Mouse (Mus musculus) thymus, postnatal 0 days (tissue): Measurements from ENCODE around the gene Speg. TPM values are rescaled to one million over a fixed set of nuclear protein-coding genes. Genes with fewer than 3 reads are reported as not detected.

Experiments
- DNase-seq: peaks from one replicate; pipeline ENCODE4 v3.0.0-alpha.2; 2015; ENCODE audit warnings: low spot score
- polyA plus RNA-seq: library from polyadenylated mRNA; unstranded; fragments of >200 nt; fragmentation: Nextera tagmentation; extraction: Ambion mirVana; gene quantifications from 2 replicates; pipeline ENCODE4 v1.2.1, GENCODE M21; 2015

The Speg gene
- polyA plus RNA-seq, 1 experiment from 2014 or later = 1.6 TPM

DNA sequence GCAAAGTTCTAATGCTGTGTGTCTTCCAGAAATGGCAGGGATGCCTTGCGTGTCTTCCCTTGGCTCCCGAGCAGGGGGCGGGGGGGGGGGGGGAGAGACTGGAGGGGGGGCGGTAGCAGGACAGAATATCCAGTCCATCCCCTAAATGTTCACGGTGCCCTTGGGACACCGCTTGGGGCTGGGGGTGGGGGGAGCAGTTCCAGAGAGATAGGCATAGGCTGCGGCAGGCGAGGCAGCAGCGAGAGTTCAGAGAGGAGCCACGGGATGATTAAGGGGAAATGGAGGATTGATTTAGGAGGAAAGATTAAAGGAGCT is 82.6 kb downstream of the Speg start:
- DNase-seq = no peak

DNA sequence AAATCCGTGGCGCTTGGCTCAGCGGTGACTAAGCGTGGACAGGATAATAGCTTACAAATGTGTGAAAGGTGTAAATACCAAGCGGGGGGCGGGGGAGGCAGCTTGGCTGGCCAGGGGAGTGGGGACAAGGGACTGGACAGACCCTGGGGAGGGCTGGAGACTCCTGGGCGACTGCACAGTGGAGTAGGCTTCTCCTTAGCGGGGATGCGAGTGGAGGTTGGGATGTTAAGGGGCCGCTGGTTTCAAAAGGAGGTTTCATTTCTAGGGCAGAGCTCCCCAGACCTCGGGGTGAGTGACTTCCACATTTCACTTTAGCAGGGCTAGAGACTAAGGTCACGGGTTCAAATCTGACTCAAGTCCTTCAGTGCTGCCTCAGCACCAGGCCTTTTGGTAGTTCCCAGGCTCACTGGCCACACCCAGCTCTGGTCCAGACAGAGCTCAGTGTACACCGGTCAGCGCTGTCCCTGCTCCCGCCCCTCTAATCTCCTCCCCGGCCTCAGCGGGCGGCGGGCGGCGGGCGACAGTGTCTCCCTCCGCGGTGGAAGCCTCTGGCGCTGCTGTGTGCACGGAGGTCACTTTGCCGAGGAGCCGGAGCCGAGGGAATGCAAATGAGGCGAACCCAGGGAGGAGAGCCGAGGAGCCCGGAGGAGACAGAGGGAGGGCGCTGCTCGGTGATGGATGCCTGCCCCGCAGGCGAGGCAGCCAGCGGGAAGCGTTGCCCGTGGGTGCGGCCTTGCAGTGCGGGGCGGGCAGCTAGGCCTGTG is 83.1 kb downstream of the Speg start:
- DNase-seq = no peak

DNA sequence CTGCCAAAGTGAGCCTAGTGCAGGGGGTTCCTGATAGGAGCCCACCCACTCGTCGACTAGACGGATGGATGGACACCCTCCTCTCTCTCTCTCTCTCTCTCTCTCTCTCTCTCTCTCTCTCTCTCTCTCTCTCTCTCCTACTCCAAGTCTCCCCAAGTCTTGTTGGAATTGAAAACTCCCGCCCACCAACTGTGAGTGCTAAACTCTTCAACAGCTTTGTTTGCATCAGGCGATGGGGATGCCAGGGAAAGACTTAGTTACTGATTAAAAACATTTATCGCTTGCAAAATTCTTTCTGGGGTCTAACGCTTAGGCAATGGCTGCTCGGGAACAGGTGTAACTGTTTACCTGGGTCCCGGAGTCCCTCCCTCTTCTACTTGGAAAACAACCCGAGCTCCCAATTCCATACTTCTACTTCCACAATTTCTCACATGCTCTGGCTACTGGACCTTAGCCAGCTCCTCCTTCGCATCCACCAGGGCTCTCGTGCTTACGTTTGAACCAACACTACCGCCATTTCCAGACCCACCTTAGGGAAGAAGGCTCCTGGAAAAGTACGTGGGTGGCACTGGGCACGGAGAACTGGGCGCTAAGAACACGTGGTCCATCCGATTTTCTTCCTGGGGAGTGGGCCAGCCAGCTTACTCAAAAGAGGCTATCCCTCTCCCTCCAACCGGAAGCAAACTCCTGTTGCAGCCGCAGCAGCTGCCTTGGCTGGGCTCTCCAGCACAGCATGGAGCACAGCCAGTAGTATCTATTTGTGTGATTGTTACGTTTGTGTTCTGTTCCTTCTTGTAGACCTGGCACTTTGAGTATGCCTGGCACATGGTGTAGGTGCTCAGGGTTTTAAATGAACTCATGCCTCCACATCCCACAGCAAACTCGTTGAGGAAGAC is 83.9 kb downstream of the Speg start:
- DNase-seq = no peak

DNA sequence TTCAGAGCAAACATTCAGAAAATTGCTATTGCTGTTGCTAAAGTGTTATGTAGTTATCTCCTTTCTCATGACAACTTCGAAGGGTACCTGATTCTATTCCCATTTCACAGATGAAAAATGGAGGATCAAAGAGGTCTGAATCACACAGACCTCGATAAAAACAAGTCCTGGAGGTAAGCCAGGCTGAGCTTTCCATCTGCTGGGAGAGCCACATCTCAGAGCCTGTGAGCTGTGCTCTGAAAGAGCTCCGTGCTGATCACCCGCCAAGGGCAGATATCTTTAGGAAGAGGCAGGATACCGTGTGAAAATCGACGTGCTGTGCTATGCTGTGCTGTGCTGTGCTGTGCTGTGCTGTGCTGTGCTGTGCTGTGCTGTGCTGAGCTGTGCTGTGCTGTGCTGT is 85.2 kb downstream of the Speg start:
- DNase-seq = no peak

DNA sequence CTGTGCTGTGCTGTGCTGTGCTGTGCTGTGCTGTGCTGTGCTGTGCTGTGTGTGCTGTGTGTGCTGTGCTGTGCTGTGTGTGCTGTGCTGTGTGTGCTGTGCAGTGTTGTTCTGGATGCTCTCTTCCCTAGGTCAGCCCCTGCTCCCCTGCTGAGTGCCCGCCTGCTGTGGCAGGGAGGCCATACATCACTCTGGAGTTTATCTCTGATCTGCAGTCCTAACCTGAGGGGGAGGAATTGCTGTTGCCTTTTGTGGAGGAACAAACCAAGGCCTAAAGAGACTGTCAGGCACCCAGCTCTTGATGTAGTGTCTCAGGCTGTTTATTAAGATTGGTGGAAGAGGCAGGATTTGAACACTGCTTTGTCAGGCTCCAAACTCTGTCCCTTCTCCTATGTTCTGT is 87.5 kb downstream of the Speg start:
- DNase-seq = no peak

DNA sequence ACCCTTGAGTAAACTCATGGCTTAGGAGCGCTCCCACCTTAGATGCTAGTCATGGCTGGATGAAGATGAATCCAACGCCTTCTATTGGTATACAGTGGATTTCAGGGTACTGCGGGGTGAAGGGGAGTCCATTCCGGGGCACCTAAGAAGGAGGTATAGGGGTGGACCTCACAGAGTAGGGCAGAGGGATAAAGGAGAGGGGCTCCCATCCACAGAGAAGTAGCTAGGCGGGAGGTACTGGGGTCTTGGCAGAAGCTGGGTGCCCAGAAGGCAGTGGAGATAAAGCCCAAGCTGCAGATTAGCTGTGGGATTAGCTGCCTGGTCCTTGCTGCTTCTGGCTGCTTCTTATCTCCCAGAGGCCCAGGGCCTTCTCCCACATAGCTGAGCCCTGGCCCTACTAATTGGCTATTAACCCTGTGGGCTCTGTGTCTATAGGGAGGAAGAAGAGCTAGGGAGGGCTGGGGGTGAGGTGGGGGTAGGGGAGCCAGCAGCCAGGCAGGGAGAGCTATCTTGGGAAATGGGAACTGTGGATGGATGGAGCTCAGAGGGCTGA is 88.6 kb downstream of the Speg start:
- DNase-seq = no peak

DNA sequence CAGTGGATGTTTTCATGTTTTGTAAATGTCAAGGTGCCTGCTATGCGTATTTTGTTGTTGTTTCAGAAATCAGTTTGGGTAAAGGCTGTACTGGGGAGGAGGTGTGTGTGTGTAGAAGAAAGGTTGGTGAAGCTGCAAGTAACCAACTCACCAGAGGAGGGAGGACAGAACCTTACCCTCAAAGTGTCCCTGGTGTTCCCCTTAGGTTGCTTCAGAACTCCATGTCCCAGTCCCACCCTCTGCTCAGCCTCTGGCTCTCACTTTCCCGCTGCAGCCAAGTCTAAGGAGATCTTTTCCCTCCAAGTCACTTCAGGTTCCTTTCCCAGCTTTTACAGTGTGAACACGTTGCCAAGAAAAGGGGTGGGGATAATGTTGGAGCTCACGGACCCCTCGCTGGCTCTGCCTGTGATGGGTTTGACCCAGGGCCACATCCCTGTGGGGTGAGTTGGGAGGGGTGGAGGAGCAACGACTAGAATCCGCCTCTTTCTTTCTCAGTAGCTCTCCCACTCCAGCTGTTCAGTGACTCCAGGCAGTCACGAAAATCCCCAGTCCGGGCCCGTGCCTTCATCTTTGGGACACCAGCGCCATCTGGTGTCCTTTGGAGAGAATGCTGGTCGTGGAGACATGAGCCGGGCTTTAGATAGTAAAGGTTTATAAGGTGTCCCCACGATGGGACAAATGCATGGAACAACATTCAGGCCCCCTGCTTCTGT is 92.3 kb downstream of the Speg start:
- peak; percentile 73 for DNase-seq

DNA sequence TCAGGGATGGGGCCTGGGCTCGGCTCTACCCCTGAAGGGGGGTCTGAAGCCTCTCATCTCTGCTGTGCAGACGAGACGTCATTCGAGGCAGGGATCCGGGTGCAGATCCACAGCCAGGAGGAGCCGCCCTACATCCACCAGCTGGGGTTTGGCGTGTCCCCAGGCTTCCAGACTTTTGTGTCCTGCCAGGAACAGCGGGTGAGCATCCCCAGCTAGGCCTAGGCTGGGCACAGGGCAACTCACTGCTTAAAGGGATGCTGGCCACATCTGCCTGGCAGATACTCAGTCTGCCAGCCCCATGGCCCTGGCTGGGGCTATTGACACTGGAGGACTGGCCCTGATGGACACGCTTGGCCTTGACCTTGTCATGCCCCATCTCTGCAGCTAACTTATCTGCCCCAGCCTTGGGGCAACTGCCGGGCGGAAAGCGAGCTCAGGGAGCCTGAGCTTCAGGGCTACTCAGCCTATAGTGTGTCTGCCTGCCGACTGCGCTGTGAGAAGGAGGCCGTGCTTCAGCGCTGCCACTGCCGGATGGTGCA is 94.3 kb downstream of the Speg start:
- DNase-seq = no peak

DNA sequence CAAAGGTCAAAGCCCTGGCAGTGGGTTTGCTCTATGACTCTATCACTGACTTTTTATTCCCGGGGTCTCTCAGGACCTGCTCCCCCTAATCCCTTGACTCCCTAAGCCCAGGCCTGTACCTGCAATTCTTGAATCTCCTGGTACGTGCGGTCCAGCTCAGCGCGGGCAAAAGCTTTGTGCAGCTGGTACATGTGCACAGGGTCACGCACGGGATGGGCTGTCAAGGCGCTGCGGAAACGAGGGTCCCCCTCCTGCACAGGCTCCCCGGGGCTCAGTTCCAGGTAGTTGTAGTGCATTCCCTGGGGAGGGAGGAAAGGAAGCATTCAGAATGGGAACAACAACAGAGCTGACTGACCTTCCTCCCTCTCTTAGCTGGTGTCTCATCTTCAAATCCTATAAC is 101.3 kb downstream of the Speg start:
- DNase-seq = no peak

DNA sequence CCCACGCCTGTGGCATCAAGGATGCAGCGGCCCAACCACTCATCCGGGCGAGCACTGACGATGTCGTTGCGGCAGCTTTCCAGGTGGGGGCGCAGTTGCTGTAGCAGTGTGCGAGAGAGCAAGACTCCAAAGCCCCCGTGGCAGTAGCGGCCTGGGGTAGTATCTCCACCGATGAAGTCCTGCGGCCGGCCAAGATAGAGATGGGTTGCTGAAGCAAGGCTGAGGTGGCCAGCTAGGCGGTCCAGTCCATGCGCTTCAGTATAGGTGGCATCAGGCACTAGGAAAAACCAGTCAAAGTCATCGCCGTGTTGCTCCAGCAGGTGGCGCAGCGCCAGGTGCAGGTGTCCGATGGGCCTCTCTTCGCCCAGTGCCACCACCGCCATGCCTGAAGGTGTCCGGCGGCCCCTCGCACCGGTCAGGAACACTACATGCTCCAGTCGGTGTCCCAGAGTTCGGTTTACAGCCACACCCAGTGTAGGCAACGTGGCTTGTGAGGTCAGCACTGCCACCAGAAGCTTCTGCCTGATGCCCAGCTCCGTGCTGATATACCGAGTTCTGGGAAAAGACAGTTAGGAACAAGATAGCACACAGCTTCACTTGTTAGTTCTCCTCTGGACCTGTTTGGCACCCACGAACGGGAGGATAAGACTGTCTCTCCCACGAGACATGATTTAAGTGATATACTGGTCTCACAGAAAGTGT is 102.3 kb downstream of the Speg start:
- DNase-seq = peak; percentile 65

DNA sequence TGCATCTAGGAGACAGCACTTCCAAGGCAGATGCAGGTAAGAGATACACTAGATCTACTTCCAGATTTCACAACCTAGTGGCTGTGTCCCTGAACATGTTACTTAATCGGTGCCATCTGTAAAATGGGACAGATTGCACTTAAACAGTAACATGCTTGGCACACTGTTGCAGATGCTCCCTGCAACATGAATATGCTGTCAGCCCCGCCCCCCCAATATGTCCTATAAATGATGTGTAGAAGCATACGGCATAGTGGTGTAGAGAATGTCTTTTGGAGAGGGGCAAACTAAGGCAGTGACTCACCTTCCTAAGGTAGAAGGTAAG is 102.8 kb downstream of the Speg start:
- DNase-seq = no peak

DNA sequence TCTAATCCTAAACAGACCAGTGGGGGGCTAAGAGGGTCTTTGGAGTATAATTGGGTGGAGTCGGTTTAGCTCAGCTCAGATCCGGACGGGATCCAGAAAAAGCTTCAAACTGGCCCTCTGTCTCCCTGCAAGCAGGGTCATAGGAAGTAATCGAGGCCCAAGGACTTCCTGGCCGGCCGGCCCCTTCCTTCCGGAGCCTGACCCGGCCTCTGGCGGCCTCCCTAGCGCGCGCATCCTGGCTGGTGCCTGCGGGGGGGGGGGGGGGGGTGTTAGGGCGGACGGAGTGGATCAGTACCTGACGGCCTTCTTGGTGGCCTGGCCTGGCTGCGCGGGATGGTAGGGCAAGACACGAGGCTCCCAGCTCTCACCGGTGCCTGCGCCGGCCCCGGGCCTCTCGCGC is 103.4 kb downstream of the Speg start:
- DNase-seq = no peak

DNA sequence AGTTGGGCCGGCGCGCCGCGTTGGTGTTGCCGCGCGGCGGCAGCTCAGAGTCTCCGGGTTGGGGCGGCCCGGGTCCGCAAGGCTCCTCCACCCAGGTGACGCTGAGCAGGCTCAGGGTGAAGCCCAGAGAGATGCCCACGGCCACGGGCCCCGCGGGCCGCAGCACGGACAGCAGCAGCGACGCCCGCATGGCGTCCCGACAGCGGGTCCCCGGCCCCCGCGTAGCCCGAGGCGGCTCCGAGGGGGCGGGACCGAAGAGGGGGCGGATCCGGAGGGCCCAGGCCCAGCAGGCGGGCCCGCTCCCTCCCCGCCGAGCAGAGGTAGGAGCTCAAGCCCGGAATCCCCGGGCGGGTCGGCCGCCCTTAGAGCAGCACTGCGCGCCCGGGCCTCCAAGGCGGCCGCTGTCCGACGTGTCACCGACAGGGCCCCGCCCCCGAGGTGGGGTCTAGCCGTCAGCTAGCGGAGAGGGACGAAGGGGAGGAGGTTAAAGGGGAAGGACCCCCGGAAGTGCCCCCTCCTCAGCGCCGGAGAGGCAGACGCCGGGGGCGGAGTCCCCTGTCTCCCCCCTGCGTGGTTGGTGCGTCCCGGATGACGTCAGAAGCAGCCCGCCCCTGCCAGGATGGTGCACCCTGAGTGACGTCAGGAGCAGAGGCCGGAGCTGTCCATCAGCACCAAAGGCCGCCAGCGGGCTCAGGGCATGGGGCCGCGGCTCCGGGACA is 104.0 kb downstream of the Speg start, which contains the start of the genes Chpf and Tmem198:
Gene Chpf, minus strand, starts transcription at position 392 of the 719 bp plus-strand sequence.
Gene Tmem198, plus strand, starts transcription at position 617 of the 719 bp plus-strand sequence.
- peak; percentile 93 for DNase-seq

DNA sequence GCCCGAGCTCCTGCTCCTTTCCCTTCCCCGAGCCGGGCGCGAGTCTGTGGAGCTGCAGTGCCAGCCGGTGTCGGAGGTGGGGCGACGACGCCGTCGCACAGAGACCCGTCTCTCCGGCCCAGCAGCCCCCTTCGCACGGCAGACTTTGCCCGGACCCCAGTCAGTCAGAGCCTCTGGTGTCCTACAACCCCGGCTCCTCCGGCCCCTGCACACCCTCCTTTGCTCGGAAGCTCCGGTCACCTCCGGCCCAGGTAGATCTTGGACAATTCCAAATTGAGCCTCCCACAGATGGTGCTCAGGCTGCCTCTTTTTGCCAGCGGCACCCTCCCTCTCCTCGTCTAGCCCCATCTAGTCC is 104.5 kb downstream of the Speg start:
- no peak for DNase-seq

DNA sequence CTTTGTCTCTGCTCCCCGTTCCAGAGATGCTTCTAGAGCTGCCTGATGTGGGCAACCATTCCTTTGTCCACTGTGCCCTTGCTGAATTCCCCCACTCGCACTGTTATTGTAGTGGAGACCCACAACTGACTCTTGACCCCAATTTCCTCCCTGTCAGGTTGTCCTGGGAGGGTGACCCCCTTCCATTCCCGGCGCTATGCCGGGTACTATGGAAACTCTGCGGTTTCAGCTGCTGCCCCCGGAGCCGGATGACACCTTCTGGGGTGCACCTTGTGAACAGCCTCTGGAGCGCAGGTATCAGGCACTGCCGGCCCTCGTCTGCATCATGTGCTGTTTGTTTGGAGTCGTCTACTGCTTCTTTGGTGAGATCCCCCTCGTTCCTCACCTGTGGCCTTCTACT is 104.9 kb downstream of the Speg start:
- DNase-seq = no peak

DNA sequence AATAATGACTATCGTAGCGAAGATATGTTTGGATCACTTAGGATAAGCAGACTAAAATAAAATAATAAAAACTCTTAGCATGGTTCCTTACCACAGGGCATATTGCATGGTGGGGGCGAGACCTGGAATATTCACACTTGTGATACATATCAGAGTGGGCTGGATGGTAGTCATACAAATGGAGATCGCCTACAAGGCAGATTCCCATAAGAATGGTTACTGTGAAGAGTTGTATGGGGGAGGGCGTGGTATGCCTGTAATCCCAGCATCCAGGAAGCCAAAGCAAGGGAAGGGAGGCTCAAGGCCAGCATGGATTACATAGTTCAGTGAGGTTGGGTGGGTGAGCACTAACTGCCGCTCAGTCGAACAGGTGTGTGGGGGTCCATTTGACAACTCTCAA is 105.6 kb downstream of the Speg start:
- DNase-seq = no peak
